Mouse (Mus musculus): ENCODE data around the gene Lpar2. TPM values are rescaled to one million over a fixed set of nuclear protein-coding genes. Genes with fewer than 3 reads are reported as not detected.

Gene Lpar2
- polyA plus RNA-seq, 1 experiment from 2014 or later = 1.2 TPM

DNA sequence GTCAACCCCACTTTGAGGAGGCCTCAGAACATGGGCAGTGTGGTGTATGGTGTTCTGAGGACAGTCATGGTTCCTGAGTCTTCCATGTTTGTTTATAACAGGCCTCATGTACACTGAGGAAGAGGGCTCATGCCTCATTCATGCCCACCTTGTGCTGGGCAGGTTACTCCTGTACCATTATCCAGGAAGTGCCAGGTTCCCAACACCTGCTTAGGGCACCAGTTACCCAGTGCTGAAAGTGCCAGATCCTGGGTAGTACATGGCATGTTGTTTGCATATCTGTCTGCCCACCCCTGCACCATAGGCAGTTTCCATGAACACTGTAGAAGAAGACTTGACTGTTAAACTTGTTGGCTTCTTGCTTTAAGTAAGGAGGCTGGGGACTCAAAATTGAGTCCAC is 20.0 kb upstream of the Lpar2 start:
- Histone ChIP-seq H3K9ac (ENCODE audit: low read length) (no peak overlapping the region), H3K36me3 (ENCODE audit: control insufficient read depth, insufficient read depth, low read length) (peaks cover 71% of the 10 kb centered on the region), H3K4me2 (ENCODE audit: low read depth) (no peak overlapping the region), H3K9me3 (ENCODE audit: control insufficient read depth, low read length) (no peaks in the 10 kb centered on the region), H3K4me3 (ENCODE audit: low read depth, low read length) (no peak overlapping the region), H3K27me3 (ENCODE audit: control insufficient read depth, insufficient read depth, low read length) (no peaks in the 10 kb centered on the region), H3K27ac (ENCODE audit: low read depth, low read length) (no peak overlapping the region), H3K4me1 (ENCODE audit: control insufficient read depth, insufficient read depth, low read length) (no peaks in the 10 kb centered on the region)
- ATAC-seq (ENCODE audit: insufficient read depth, low FRiP score, low TSS enrichment) = no peak
- no peak for DNase-seq (ENCODE audit: low spot score)

DNA sequence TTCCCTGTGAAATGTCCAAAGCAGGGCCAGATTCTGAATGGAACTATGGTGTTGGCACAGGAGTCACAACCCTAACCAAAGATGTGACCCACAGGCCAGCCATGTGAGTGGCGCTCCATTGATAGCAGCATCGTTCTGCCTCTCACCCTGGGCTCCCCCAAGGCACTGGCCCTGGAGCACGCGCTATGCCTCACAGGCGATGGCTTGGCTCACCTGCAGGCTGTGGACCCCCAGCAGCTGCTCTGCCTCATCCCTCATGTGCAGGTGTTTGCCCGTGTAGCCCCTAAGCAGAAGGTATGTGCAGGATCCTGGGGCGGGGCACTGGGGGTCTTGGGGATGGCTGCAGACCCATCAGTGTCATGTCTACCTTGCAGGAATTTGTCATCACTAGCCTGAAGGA is 18.9 kb upstream of the Lpar2 start:
- DNase-seq (ENCODE audit: low spot score) (no peak), ATAC-seq (ENCODE audit: insufficient read depth, low FRiP score, low TSS enrichment) (no peak)
- H3K4me3 ChIP-seq (ENCODE audit: low read depth, low read length) = no peak overlapping the region
- H3K36me3 ChIP-seq (ENCODE audit: control insufficient read depth, insufficient read depth, low read length) = peaks cover 64% of the 10 kb centered on the region
- no peak overlapping the region for H3K9ac ChIP-seq (ENCODE audit: low read length)
- H3K27me3 ChIP-seq (ENCODE audit: control insufficient read depth, insufficient read depth, low read length) = no peaks in the 10 kb centered on the region
- 0 out of 2 replicates have a peak, but pooled peaks cover under 1% of the 10 kb centered on the region for H3K4me1 ChIP-seq (ENCODE audit: control insufficient read depth, insufficient read depth, low read length)
- 93% methylated on average over 7 of the region's 7 CpGs for WGBS
- H3K27ac ChIP-seq (ENCODE audit: low read depth, low read length) = no peak overlapping the region
- H3K4me2 ChIP-seq (ENCODE audit: low read depth) = no peak overlapping the region
- H3K9me3 ChIP-seq (ENCODE audit: control insufficient read depth, low read length) = no peaks in the 10 kb centered on the region

DNA sequence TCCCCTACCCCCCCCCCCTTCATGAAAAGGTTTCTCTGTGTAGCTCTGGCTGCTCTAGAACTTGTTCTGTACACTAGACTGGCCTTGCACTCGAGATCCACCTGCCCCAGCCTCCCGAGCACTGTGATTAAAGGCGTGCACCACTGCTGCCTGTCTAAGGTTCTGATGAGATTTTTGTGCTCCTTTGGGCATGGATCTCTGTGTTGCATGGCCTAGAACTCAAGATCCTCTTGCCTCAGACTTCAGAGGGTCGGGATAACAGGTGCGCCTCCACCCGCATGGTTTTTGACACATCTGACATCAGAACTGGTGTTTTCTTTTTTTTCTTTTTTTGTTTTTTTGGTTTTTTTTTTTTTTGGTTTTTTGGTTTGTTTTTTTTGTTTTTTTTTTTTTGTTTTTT is 17.7 kb upstream of the Lpar2 start:
- Histone ChIP-seq H3K4me3 (ENCODE audit: low read depth, low read length) (no peak overlapping the region), H3K4me1 (ENCODE audit: control insufficient read depth, insufficient read depth, low read length) (peaks cover 4% of the 10 kb centered on the region; the same call in 1 of the 2 replicates), H3K9ac (ENCODE audit: low read length) (no peak overlapping the region), H3K36me3 (ENCODE audit: control insufficient read depth, insufficient read depth, low read length) (peaks cover 53% of the 10 kb centered on the region), H3K27me3 (ENCODE audit: control insufficient read depth, insufficient read depth, low read length) (no peaks in the 10 kb centered on the region), H3K27ac (ENCODE audit: low read depth, low read length) (no peak overlapping the region), H3K9me3 (ENCODE audit: control insufficient read depth, low read length) (no peaks in the 10 kb centered on the region), H3K4me2 (ENCODE audit: low read depth) (no peak overlapping the region)
- DNase-seq (ENCODE audit: low spot score) (no peak), ATAC-seq (ENCODE audit: insufficient read depth, low FRiP score, low TSS enrichment) (no peak)
- WGBS = 93% methylated on average over 6 of the region's 6 CpGs

DNA sequence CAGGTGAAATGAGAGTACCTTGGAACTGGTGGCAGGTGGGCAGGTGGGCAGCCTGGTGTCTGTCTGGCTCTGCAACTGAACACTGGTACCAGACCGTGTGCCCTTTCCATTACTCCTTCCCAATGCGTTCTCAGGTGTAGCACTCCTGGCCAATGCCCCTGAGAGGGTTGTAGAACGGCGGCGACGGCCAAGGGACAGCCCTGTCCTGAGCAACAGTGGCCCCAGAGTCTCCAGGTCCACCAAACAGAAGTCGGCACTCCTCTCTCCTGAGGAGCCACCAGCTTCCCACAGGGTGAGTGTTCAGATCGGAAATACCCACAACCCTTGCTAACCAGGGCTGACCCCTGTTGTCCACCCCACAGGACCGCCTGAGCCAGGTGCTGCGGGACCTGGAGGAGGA is 17.1 kb upstream of the Lpar2 start:
- Histone ChIP-seq H3K4me2 (ENCODE audit: low read depth) (no peak overlapping the region), H3K36me3 (ENCODE audit: control insufficient read depth, insufficient read depth, low read length) (peaks cover 51% of the 10 kb centered on the region), H3K27me3 (ENCODE audit: control insufficient read depth, insufficient read depth, low read length) (no peaks in the 10 kb centered on the region), H3K9ac (ENCODE audit: low read length) (no peak overlapping the region), H3K4me1 (ENCODE audit: control insufficient read depth, insufficient read depth, low read length) (peaks cover 4% of the 10 kb centered on the region; the same call in 1 of the 2 replicates), H3K27ac (ENCODE audit: low read depth, low read length) (no peak overlapping the region), H3K9me3 (ENCODE audit: control insufficient read depth, low read length) (no peaks in the 10 kb centered on the region), H3K4me3 (ENCODE audit: low read depth, low read length) (no peak overlapping the region)
- WGBS = 95% methylated on average over 10 of the region's 10 CpGs
- DNase-seq (ENCODE audit: low spot score) (no peak), ATAC-seq (ENCODE audit: insufficient read depth, low FRiP score, low TSS enrichment) (no peak)

DNA sequence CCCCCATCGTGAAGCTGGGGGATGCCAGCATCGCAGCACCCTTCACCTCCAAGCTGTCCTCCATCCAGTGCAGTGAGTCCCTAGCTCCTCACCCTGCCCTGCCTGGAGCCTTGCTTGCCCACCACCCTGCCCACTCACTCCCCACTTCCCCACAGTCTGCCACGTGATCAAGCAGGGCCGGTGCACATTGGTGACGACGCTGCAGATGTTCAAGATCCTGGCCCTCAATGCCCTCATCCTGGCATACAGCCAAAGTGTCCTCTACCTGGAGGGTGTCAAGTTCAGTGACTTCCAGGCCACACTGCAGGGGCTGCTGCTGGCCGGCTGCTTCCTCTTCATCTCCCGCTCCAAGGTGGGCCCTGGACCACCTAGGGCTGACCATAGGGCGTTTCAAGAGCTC is 16.7 kb upstream of the Lpar2 start:
- Histone ChIP-seq H3K27me3 (ENCODE audit: control insufficient read depth, insufficient read depth, low read length) (no peaks in the 10 kb centered on the region), H3K9me3 (ENCODE audit: control insufficient read depth, low read length) (no peaks in the 10 kb centered on the region), H3K4me1 (ENCODE audit: control insufficient read depth, insufficient read depth, low read length) (peaks cover 4% of the 10 kb centered on the region; the same call in 1 of the 2 replicates), H3K4me3 (ENCODE audit: low read depth, low read length) (no peak overlapping the region), H3K36me3 (ENCODE audit: control insufficient read depth, insufficient read depth, low read length) (peaks cover 48% of the 10 kb centered on the region), H3K27ac (ENCODE audit: low read depth, low read length) (no peak overlapping the region), H3K4me2 (ENCODE audit: low read depth) (no peak overlapping the region), H3K9ac (ENCODE audit: low read length) (no peak overlapping the region)
- DNase-seq (ENCODE audit: low spot score) (no peak), ATAC-seq (ENCODE audit: insufficient read depth, low FRiP score, low TSS enrichment) (no peak)
- 97% methylated on average over 9 of the region's 9 CpGs for WGBS

DNA sequence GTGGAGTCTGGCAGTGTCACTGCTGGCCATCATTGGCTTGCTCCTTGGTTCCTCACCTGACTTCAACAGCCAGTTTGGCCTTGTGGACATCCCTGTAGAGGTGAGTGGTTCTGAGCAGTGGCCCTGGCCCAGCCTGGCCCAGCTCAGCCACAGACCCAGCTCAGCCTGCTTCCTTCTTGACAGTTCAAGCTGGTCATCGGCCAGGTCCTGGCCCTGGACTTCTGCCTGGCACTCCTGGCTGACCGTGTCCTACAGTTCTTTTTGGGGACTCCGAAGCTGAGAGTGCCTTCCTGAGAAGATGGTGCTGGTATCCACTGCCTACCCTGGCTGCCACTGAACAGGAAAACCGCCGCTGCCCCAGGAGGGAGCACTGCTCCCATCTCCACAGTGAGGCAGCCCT is 15.0 kb upstream of the Lpar2 start:
- Histone ChIP-seq H3K27ac (ENCODE audit: low read depth, low read length) (no peak overlapping the region), H3K4me3 (ENCODE audit: low read depth, low read length) (no peak overlapping the region), H3K27me3 (ENCODE audit: control insufficient read depth, insufficient read depth, low read length) (no peaks in the 10 kb centered on the region), H3K4me1 (ENCODE audit: control insufficient read depth, insufficient read depth, low read length) (peaks cover 4% of the 10 kb centered on the region; the same call in 1 of the 2 replicates), H3K9me3 (ENCODE audit: control insufficient read depth, low read length) (no peaks in the 10 kb centered on the region), H3K4me2 (ENCODE audit: low read depth) (no peak overlapping the region), H3K36me3 (ENCODE audit: control insufficient read depth, insufficient read depth, low read length) (peaks cover 35% of the 10 kb centered on the region), H3K9ac (ENCODE audit: low read length) (no peak overlapping the region)
- WGBS = 95% methylated on average over 5 of the region's 5 CpGs
- ATAC-seq (ENCODE audit: insufficient read depth, low FRiP score, low TSS enrichment) (no peak), DNase-seq (ENCODE audit: low spot score) (no peak)

DNA sequence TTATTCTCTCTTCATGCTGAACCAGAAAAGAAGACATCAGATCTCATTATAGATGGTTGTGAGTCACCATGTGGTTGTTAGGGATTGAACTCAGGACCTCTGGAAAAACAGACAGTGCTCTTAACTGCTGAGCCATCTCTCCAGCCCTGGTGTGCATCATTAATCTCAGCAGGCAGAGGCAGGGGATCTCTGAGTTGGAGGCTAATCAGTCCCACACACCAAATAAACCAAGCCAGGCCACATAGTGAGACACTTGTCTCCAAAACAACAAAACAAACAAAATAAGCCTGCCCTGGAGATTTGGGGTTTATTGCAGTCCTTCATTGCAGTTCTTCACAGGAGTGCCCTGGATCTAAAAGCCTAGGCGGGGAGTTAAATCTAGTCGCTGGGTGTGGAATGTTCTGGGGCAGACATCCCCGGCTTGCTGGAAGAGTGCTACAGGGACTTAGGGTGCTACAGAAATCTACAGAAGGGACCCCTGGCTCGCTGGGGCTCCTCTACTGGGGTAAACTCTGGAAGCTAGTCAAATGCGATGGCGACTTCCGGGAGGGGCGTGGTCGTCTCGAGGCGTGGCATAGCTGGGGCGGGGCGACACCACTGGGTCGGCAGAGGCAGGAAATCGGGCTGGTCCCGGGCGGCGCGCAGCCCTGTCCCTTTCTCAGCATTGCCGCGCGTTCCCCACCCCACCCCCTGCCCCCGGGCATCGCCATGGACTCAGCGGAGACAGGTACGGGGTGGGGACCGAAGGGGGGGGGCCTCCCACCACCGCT is 13.9 kb upstream of the Lpar2 start, which contains the start of gene Gmip:
Gmip (plus strand) TSS at position 586 of the 770 bp plus-strand sequence.
- H3K27me3 ChIP-seq (ENCODE audit: control insufficient read depth, insufficient read depth, low read length) = no peaks in the 10 kb centered on the region
- peak within 1 kb of the TSS; percentile 52 for H3K4me3 ChIP-seq (ENCODE audit: low read depth, low read length)
- H3K9me3 ChIP-seq (ENCODE audit: control insufficient read depth, low read length) = no peaks in the 10 kb centered on the region
- H3K36me3 ChIP-seq (ENCODE audit: control insufficient read depth, insufficient read depth, low read length) = peaks cover 29% of the 10 kb centered on the region
- WGBS = 6% methylated on average over 25 of the region's 28 CpGs
- ATAC-seq (ENCODE audit: insufficient read depth, low FRiP score, low TSS enrichment) (peak; percentile 76), DNase-seq (ENCODE audit: low spot score) (peak; percentile 79)
- peaks cover 4% of the 10 kb centered on the region; the same call in 1 of the 2 replicates for H3K4me1 ChIP-seq (ENCODE audit: control insufficient read depth, insufficient read depth, low read length)
- no peak within 1 kb of the TSS for H3K27ac ChIP-seq (ENCODE audit: low read depth, low read length)
- peak within 1 kb of the TSS; percentile 65 for H3K4me2 ChIP-seq (ENCODE audit: low read depth)
- peak within 1 kb of the TSS; percentile 42 for H3K9ac ChIP-seq (ENCODE audit: low read length)

DNA sequence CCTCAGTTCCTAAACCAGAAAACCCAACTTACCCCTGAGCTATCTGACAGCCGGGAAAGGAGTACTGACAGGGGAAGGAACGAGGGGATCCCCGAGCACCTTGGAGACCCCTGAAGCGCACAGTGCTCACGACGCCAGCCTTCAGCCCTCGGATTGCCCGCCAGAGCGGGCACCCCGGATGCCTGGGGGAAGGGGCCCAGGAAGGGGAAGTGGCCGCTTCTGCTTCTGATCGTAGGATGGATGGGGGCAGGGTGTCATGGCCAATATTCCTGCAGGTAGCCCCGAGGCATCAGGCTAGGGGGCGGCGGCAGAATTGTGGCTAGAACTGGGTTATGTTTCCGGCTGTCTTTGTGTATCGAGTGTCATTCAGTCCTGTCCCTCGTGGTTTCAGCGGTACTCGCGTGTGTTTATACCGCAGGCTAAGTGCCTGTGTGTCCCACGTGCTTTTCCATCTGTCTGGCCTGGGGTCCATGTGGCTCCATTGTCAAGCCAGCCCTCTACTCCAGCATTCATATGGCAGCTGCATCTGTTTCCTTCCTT is 13.3 kb upstream of the Lpar2 start:
- Histone ChIP-seq H3K27ac (ENCODE audit: low read depth, low read length) (no peak overlapping the region), H3K4me1 (ENCODE audit: control insufficient read depth, insufficient read depth, low read length) (peaks cover 4% of the 10 kb centered on the region; the same call in 1 of the 2 replicates), H3K9ac (ENCODE audit: low read length) (peak overlapping the region; percentile 42), H3K9me3 (ENCODE audit: control insufficient read depth, low read length) (no peaks in the 10 kb centered on the region), H3K4me2 (ENCODE audit: low read depth) (peak overlapping the region; percentile 65), H3K36me3 (ENCODE audit: control insufficient read depth, insufficient read depth, low read length) (peaks cover 27% of the 10 kb centered on the region), H3K27me3 (ENCODE audit: control insufficient read depth, insufficient read depth, low read length) (no peaks in the 10 kb centered on the region), H3K4me3 (ENCODE audit: low read depth, low read length) (peak overlapping the region; percentile 52)
- 4% methylated on average over 23 of the region's 23 CpGs for WGBS
- peak; percentile 74 for ATAC-seq (ENCODE audit: insufficient read depth, low FRiP score, low TSS enrichment)
- peak; percentile 38 for DNase-seq (ENCODE audit: low spot score)

DNA sequence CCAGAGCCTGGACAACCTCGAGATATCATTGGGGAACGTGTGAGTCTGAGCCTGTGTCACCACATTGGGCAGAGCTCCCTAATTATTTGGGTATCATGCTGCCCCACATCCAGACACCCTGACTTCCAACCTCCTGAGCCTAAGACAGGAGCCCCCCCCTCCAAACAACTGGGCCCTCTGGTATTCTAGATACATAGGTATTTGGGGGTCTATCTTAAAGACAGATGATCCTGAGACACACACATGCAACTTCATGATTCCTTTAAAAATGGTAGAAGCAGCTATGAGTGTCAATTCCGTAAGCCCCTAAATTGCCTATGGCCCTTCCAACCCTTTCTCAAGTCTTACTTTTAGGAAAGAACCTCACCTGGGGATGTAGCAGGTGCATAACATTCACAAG is 12.4 kb upstream of the Lpar2 start:
- 74% methylated on average over 3 of the region's 3 CpGs for WGBS
- ATAC-seq (ENCODE audit: insufficient read depth, low FRiP score, low TSS enrichment) (no peak), DNase-seq (ENCODE audit: low spot score) (no peak)
- Histone ChIP-seq H3K9me3 (ENCODE audit: control insufficient read depth, low read length) (no peaks in the 10 kb centered on the region), H3K27ac (ENCODE audit: low read depth, low read length) (no peak overlapping the region), H3K9ac (ENCODE audit: low read length) (no peak overlapping the region), H3K4me2 (ENCODE audit: low read depth) (peak overlapping the region; percentile 16; the same call in 1 of the 2 replicates), H3K36me3 (ENCODE audit: control insufficient read depth, insufficient read depth, low read length) (peaks cover 29% of the 10 kb centered on the region), H3K4me3 (ENCODE audit: low read depth, low read length) (no peak overlapping the region), H3K27me3 (ENCODE audit: control insufficient read depth, insufficient read depth, low read length) (no peaks in the 10 kb centered on the region), H3K4me1 (ENCODE audit: control insufficient read depth, insufficient read depth, low read length) (peaks cover 4% of the 10 kb centered on the region; the same call in 1 of the 2 replicates)
